Mouse (Mus musculus) erythroblast, embryonic 14.5 days (primary cell): Measurements from ENCODE around the gene Gmfb.

Experiments
- GATA1 ChIP-seq: IDR thresholded peaks from 2 replicates; pipeline ENCODE4 v1.6.1; 2012; ENCODE audit warnings: low read length, inconsistent platforms, mixed read lengths
- TAL1 ChIP-seq: IDR thresholded peaks from 3 replicates; pipeline ENCODE4 v1.6.1; 2012; ENCODE audit warnings: low read length, inconsistent platforms, mixed read lengths

GRCm38 (mm10) chr14:46787787-46788504 is 34.1 kb downstream of the Gmfb start, which contains the start of gene Cnih1:
- TF ChIP-seq TAL1 (no peak), GATA1 (no peak)
